Mouse (Mus musculus): ENCODE data around the gene Rsg1. TPM values are rescaled to one million over a fixed set of nuclear protein-coding genes. Genes with fewer than 3 reads are reported as not detected.
A peak's percentile ranks its signal among the peaks of the same experiment; 100 is the strongest.

Gene Rsg1
- total and polyA plus RNA-seq, 3 experiments, result 1.1 to 4.5 (median 3.2) TPM

- H3K9ac ChIP-seq (ENCODE audit: insufficient read depth, low read depth), result no peak overlapping the region
- H3K4me1 ChIP-seq (ENCODE audit: control insufficient read depth in 1 of 2, insufficient read depth in 2 of 2), result peaks cover 5 to 28% of the 10 kb centered on the region in 2 experiments; a peak in 3 of 4 replicates
- H3K4me2 ChIP-seq (ENCODE audit: insufficient read depth, low read depth, poor library complexity, severe bottlenecking), result no peak overlapping the region
- no peaks in the 10 kb centered on the region for H3K27me3 ChIP-seq (replicated peaks)
- DNase-seq (ENCODE audit: extremely low read depth), result no peak
- peaks cover 3 to 11% of the 10 kb centered on the region in 2 experiments for H3K36me3 ChIP-seq (replicated peaks in 1 of 2; ENCODE audit: control insufficient read depth in 1 of 2, insufficient read depth in 1 of 2, low read length in 1 of 2)
- no peaks in the 10 kb centered on the region for H3K9me3 ChIP-seq (replicated peaks; ENCODE audit: low read length)
- in situ Hi-C loops (cut with MboI; ENCODE audit: low pct_ligation_motif_present, low pct_unique_long_range_greater_than_20kb, low sequenced_read_pairs), result loop anchor here (10.0 kb wide), 1 partner anchor 68 kb away; the partner anchor contains the start of gene Fbxo42
- no peaks in the 10 kb centered on the region for H3K79me2 ChIP-seq (replicated peaks; ENCODE audit: control insufficient read depth, extremely low read depth, insufficient read depth, poor library complexity, severe bottlenecking)
- no peak overlapping the region for H3K4me3 ChIP-seq (replicated peaks in 1 of 3; ENCODE audit: low read depth in 2 of 3, low read length in 2 of 3, poor library complexity in 1 of 3)
- no peak overlapping the region for H3K27ac ChIP-seq (ENCODE audit: insufficient read depth, low read depth)
- dilution Hi-C loops (cut with MboI; ENCODE audit: extremely low pct_ligation_motif_present, extremely low pct_unique_long_range_greater_than_20kb, low sequenced_read_pairs), result no loop called here
- TF ChIP-seq NELFE (IDR thresholded peaks at IDR 0.05; ENCODE audit: low read depth, low read length) (no peak), PAX5 (IDR thresholded peaks at IDR 0.05; ENCODE audit: low read length) (no peak), CHD2 (IDR thresholded peaks at IDR 0.05; ENCODE audit: low read length) (no peak), HCFC1 (IDR thresholded peaks at IDR 0.05; ENCODE audit: low read depth, low read length) (no peak), MEF2A (IDR thresholded peaks at IDR 0.05; ENCODE audit: borderline replicate concordance, low read depth, low read length) (no peak), ETS1 (conservative IDR thresholded peaks at IDR 0.05; ENCODE audit: low read depth, low read length) (no peak), TCF12 (IDR thresholded peaks at IDR 0.05; ENCODE audit: low read depth, low read length) (no peak), SIN3A (IDR thresholded peaks at IDR 0.05; ENCODE audit: low read length) (no peak), UBTF (IDR thresholded peaks at IDR 0.05; ENCODE audit: low read depth, low read length) (no peak), JUN (IDR thresholded peaks at IDR 0.05; ENCODE audit: insufficient read depth, low read depth, low read length) (no peak), TBP (conservative IDR thresholded peaks at IDR 0.05; ENCODE audit: low read depth, low read length) (no peak), EP300 (IDR thresholded peaks at IDR 0.05; ENCODE audit: low read length) (no peak), ZMIZ1 (IDR thresholded peaks at IDR 0.05; ENCODE audit: low read depth, low read length) (no peak), USF2 (conservative IDR thresholded peaks at IDR 0.05; ENCODE audit: low read depth, low read length) (no peak), ZC3H11A (IDR thresholded peaks at IDR 0.05; ENCODE audit: low read depth, low read length) (no peak), ELF1 (IDR thresholded peaks at IDR 0.05; ENCODE audit: low read depth, low read length) (no peak), ZNF384 (IDR thresholded peaks at IDR 0.05; ENCODE audit: low read depth, low read length) (no peak), KAT2A (IDR thresholded peaks at IDR 0.05; ENCODE audit: insufficient replicate concordance, low read length) (no peak), MAFK (IDR thresholded peaks at IDR 0.05; ENCODE audit: insufficient replicate concordance, low read length) (no peak), CHD1 (IDR thresholded peaks at IDR 0.05; ENCODE audit: low read depth, low read length) (no peak)
Measured at GRCm38 (mm10) chr4:141212892-141213291, 864 bp upstream of the Rsg1 start.

DNA sequence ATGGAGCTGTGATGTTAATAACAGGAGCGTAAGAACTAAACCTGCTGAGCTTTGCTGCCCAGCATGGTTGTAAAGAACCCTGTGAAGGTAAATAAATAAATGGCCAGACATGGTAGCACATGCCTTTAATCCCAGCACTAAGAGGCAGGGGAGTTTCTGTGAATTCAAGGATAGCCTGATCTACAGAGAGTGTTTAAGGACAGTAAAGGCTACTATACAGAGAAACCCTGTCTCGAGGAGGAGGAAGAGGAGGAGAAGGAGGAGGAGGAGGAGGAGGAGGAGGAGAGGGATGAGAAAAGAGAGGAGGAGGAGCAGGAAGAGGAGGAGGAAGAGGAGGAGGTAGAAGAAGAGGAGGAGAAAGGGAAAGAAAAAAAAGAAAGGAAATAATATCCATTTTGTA is 414 bp upstream of the Rsg1 start:
- peaks cover 3 to 16% of the 10 kb centered on the region in 2 experiments for H3K36me3 ChIP-seq (replicated peaks in 1 of 2; ENCODE audit: control insufficient read depth in 1 of 2, insufficient read depth in 1 of 2, low read length in 1 of 2)
- H3K4me3 ChIP-seq (replicated peaks in 1 of 3; ENCODE audit: low read depth in 2 of 3, low read length in 2 of 3, poor library complexity in 1 of 3), result peak overlapping the region in 2 of 3 experiments; percentile 59 to 61
- H3K9me3 ChIP-seq (replicated peaks; ENCODE audit: low read length), result no peaks in the 10 kb centered on the region
- H3K4me2 ChIP-seq (ENCODE audit: insufficient read depth, low read depth, poor library complexity, severe bottlenecking), result peak overlapping the region; percentile 59
- peak overlapping the region; percentile 45; the same call in 1 of the 2 replicates for H3K9ac ChIP-seq (ENCODE audit: insufficient read depth, low read depth)
- DNase-seq (ENCODE audit: extremely low read depth), result no peak
- dilution Hi-C loops (cut with MboI; ENCODE audit: extremely low pct_ligation_motif_present, extremely low pct_unique_long_range_greater_than_20kb, low sequenced_read_pairs) (no loop called here), in situ Hi-C loops (cut with MboI; ENCODE audit: low pct_ligation_motif_present, low pct_unique_long_range_greater_than_20kb, low sequenced_read_pairs) (loop anchor here (10.0 kb wide), 1 partner anchor 69 kb away; the partner anchor contains the start of gene Fbxo42)
- peaks cover 5 to 28% of the 10 kb centered on the region in 2 experiments; a peak in 3 of 4 replicates for H3K4me1 ChIP-seq (ENCODE audit: control insufficient read depth in 1 of 2, insufficient read depth in 2 of 2)
- H3K79me2 ChIP-seq (replicated peaks; ENCODE audit: control insufficient read depth, extremely low read depth, insufficient read depth, poor library complexity, severe bottlenecking), result no peaks in the 10 kb centered on the region
- no peak for TF ChIP-seq CHD2 (IDR thresholded peaks at IDR 0.05; ENCODE audit: low read length)
- TF ChIP-seq MAFK (IDR thresholded peaks at IDR 0.05; ENCODE audit: insufficient replicate concordance, low read length), result no peak
- TF ChIP-seq NELFE (IDR thresholded peaks at IDR 0.05; ENCODE audit: low read depth, low read length), result no peak
- no peak for TF ChIP-seq MXI1 (IDR thresholded peaks at IDR 0.05; ENCODE audit: low read depth, low read length)
- no peak for TF ChIP-seq KAT2A (IDR thresholded peaks at IDR 0.05; ENCODE audit: insufficient replicate concordance, low read length)
- TF ChIP-seq ZMIZ1 (IDR thresholded peaks at IDR 0.05; ENCODE audit: low read depth, low read length), result no peak
- no peak for TF ChIP-seq RCOR1 (conservative IDR thresholded peaks at IDR 0.05; ENCODE audit: low read depth, low read length)
- no peak for TF ChIP-seq MEF2A (IDR thresholded peaks at IDR 0.05; ENCODE audit: borderline replicate concordance, low read depth, low read length)
- TF ChIP-seq E2F4 (IDR thresholded peaks at IDR 0.05; ENCODE audit: insufficient replicate concordance, low read depth, low read length), result no peak
- no peak for TF ChIP-seq MAZ (IDR thresholded peaks at IDR 0.05; ENCODE audit: low read depth, low read length)
- no peak for TF ChIP-seq BHLHE40 (IDR thresholded peaks at IDR 0.05; ENCODE audit: low read depth, low read length)
- no peaks in the 10 kb centered on the region for H3K27me3 ChIP-seq (replicated peaks)
- H3K27ac ChIP-seq (ENCODE audit: insufficient read depth, low read depth), result no peak overlapping the region
